Mouse (Mus musculus) cerebellum, postnatal 14 days (tissue): ENCODE measurements around the gene Lypd6b.

Source experiments
- DNase-seq, 2 experiments: peaks; one replicate each; pipeline ENCODE4 v3.0.0; 2021; ENCODE audit warnings: mixed read lengths in 2 of 2

The Lypd6b gene

DNA sequence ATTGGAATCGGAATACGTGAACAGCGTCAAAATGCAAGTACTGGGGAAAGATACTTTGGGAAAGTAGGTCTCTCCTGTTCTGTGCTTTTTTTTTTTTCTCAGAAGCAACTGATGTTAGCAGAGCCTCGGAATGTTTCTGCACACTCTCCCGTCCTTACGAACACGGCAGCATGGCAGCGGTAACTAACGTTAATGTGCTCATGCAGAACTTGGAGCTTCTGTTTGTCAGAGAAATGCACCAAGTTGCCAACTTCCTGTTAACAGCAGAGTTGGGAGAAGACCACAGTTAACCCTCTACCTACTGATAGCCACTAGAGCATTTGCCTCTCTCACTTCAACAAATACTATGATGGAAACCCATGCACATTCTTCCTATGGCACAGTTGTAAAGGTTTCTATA, 93.0 kb downstream of the Lypd6b start:
- no peak for DNase-seq

DNA sequence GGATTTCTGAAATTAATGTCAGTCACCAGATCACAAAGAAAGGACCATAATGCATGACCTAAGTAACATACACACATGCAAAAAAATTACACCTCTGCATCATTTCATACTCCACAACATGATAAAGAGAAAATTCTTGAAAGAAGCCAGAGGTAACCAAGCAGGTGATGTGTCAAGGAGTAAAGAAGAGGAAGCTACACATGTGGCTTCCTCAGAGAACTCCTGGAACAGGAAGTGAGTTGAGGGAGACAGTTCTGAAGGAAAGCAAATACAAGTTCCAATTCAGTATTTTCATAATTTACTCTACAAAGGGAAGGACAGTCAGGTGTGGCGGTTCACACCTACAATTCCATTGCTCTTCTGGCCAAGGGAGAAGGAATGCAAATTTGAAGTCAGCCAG, 93.5 kb downstream of the Lypd6b start:
- DNase-seq = no peak

DNA sequence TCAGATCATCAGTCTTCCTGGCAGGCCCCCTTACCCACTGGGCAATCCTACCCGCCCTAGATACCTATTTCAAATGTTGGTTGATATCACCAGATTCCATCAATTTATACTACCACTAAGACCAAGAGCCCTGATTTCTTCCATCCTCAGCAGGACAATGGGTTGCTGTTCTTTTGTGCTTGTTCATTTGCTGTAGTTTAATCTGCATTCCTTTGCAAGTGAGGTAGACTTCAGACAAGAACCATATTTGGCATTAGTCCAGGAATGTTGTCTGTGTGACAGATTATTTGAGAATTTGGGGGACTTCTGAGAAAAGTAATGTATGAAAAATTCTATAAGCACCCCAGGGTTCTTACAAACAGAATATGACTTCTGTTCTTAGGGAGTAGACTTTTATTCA, 95.0 kb downstream of the Lypd6b start:
- DNase-seq = no peak

DNA sequence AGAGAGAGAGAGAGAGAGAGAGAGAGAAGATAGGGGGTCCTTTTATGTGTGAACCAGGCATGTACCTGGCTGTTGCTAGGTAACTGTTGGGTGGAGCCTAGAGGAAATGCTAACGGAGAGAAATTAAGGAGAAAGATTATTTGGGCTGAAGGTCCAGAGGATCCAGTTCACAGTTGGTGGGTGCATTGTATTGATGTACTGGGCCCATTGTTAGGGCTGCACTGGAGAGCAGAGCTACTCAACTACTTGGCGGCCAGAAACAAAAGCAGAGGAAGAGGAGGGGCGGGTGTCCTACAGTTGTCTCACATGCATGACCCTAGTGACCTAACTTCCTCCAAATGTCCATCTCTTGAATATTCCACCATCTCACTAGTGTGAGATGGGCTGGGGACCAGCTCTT, 96.5 kb downstream of the Lypd6b start:
- no peak for DNase-seq

DNA sequence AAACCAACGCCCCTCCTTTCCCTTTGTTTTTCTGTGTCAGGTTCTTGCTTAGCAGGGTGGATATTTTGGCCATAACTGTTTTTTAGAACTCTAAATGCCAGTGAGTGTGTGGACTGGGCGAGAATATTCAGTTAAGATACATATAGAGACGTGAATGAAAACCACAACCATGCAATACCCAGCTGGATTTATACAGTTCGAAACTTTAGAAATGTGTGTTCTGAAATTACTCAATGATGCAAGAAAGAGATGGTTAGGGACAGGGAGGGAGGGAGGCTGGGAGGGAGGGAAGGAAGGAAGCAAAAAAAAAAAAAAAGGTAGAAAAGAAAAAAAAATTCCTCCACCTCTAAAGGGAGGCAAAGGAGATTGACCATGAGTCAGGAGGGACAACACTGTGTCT, 98.7 kb downstream of the Lypd6b start:
- no peak for DNase-seq

DNA sequence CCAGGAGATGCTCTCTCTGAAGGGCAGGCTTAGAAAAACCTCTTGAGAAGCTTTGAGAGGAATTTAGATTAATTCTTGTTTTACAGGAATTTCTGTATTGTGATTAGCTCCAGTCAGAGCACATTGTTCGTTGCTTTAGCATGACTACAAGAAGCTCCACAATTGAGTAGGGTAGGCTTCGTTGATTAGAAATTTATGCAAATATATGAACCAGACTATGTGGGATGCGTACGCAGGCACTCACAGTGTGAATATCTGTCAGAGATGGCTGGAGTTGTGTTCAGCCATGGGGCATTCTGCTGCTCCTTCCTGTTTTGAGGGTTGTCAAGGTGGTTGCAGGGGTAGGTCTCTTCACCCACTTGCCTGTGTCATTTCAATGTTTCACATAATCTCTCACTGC, 100.9 kb downstream of the Lypd6b start:
- no peak for DNase-seq

DNA sequence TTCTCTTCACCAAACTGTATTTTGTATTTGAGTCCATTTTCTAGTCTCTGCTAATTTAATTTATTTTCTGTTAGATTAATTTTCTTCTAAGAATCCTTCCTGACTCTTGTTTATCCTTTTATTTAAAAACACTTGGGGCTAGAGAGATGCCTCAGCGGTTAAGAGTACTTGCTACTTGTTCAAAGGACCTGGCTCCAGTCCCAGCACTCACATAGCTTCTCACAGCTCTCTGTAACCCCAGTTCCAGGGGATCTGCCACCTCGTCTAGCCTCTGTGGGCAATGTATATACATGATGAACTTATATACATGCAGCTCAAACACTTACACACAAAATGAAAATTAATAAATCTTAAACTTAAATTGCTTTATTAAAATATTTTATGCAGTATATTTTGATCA, 103.2 kb downstream of the Lypd6b start:
- DNase-seq = no peak

DNA sequence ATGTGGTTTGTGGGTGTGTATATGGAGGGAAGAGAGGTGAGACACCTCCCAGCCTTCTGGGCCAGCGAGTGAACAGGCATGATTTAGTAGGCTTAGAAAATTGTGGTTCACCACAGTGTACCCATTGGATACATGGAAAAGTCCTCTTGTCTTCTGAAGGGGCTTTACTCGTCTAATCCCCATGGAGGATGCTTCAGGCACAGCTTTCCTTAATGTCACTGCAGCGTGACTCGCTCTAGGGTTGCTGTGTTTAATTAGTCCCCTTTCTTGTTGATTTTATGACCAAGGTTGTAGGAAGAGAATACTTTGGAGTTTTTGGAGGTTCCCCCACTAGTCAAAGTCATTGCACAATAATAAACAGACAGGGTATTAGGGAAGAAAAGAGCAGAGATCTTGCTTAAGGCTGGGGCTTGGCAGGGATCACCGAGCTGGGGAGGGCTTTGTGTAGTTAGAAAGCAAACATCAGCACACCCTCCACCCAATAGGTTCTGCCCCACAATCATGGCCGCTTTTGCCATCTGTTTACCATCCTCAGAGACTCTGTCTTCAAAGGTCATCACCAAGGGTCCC, 122.4 kb downstream of the Lypd6b start:
- DNase-seq = no peak

DNA sequence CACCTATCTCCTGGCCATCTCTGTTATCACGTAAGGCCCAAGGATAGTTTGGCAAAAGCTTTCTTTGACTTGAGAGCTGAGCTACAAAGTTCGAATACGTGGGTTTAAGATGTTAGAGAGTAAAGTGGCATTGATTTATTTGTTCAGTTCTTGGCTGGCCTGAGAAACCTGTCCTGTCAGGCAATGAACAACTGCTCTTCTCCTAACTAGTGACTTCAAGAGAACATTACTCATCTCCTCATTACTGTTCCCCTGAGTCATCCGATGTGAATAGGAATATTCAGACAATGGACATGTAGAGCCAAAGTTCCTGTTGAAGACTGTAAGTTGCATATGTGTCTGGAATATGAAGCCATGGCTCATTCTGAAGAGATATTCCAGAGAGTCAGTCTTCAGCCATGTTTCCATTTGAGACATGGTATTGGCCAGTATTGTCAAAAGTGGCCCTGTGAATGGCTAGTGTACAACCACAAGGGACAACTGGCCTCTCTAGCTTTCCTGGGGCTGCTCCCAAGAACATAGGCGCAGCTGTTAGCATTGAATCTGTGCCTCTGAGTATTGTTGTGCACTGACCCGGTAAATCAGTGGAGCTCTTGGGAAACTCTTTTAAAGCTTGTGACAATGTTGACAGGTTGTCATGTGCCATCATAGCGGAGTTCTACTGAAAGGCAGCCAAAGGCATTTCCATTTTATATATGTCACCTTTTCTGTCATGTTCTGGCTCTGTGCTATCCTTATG, 124.0 kb downstream of the Lypd6b start:
- DNase-seq = no peak

DNA sequence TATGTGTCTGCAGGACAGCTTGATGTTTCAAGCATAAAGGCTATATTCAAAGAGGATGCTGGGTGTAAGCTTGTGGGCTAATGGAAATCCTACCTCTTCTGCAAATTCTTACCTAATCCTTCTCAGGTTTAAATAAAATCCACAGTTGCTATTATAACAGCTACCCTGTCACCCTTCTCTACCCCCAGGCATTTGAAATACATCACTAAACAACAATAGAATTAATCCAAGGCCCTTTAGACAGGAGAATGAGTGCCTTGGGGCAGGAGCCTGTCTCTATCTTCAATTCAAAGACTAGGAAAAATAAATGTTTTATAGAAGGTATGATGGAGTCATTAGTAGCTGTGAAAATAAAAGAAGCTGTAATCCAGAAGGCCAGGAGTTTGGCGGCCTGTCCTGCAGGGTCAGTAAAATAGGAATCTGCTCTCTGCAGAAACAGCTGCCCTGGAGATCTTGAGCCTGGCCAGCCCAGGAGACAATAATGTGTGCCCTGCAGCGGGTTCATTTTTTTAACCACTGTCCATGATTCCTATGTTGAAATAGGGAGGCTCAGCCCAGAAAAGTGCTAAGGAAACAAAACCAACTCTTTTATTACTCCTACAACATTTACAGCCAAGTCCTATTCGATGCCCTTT, 124.9 kb downstream of the Lypd6b start:
- DNase-seq = no peak

DNA sequence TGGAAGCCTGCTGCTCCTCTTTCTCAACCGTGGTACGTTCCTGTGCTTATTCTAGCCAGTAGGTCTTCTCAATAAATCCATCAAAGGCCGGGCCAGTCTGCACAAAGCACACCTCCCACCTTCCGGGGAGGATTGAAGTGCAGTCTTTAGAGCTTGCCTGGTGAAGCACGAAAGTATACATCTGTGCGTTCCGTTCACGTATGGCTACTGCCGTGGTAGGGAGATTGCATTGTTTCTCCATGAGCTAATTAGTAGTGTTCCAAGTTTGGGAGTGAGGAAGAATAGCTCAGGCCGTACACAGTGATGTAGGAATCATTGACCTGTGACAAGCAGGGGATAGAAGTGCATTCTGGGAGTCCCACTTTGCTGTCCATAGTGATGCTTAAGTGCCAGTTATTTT, 130.0 kb downstream of the Lypd6b start:
- DNase-seq = no peak

DNA sequence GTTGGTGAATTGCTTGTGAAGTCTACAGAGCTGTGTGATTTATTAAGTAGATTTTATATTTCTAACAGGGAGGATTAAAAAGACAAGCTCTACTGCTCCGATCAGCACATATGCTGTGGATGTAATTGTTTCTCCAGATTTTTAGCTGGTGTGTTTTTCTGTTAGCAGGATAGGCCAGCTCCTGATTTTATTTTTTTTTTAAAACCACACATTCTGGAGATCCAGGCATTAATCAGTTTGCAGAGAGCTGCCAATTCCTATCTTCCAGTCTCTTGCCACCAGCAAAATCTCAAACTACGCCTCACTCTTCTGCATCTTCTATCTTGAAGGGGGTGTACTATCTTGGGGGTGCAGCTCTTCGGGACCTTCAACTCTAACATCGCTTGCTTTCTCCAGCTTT, 130.6 kb downstream of the Lypd6b start:
- no peak for DNase-seq

DNA sequence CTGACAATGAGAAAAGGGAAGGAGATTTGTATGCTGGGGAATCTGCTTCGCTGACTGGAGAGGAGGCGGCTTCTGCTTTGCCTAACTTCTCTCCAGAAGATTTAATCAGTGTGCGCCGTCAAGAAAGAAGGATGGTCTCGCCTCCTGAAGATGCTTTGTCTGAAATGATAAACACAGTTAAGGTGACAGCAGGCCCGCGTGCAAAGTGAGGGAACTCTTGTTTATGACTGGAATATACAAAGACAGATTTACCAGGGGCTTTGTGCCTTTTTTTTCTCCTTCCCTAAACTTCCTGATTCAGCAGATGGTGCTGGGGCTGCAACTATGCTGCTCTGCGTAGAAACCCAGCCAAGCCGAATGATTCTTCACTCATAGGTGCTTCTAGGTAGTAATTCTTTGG, 131.2 kb downstream of the Lypd6b start:
- DNase-seq = no peak

DNA sequence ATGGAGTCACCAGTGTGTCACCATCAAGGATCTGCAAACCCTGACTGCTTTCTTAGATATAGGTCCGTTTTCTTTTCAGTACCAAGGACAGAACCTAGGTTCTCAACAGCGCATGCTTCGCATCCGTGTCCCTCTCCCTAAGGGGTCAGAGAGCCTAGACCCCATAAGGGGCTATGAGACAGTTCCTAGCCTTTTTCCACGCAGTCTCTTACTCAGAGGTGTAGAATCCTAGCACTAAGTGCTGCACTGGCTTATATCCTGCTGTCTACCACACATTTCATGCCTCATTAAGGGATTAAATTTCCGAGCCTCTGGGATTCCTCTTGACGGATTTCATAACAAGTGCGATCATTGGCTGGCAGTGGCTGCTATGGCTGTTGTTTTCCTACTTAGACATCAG, 134.5 kb downstream of the Lypd6b start:
- no peak for DNase-seq

DNA sequence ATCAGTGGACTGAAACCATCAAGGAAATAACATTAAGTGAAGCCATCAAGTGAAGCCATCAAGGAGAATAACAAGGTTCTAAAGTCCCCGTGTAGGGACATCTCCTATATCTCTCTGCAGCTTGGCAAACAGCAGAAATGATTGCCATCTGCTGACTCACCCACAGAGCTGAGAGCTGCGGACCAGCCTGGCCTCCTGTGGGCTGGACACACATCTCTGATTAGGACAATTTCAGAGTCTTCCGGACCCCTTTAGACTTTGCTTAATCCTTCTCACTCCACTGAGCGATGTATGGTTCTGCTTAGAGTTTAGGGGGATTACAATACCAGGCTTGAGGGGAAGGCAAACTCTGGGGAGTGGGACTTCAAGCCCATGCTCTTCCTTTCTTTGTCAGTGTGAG, 135.3 kb downstream of the Lypd6b start:
- peak in 1 of 2 experiments; percentile 19 for DNase-seq

DNA sequence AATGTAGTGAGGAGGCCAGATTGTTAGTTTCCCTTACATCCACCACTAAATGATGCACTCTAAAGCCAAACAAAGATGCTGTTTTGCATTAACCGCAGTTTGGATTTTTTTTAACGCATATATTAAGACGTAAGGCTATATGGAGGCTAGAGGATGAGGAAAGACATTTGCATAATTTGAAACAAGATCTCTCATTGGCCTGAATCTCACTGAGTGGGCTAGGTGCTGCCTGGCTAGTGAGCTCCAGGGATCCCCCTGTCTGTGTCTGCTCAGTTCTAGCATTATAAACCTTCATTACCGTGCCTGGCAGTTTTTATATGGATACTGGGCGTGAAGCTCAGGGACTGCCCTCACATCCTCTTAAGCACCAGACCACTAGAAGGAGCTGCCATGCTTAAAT, 138.7 kb downstream of the Lypd6b start:
- DNase-seq = no peak

DNA sequence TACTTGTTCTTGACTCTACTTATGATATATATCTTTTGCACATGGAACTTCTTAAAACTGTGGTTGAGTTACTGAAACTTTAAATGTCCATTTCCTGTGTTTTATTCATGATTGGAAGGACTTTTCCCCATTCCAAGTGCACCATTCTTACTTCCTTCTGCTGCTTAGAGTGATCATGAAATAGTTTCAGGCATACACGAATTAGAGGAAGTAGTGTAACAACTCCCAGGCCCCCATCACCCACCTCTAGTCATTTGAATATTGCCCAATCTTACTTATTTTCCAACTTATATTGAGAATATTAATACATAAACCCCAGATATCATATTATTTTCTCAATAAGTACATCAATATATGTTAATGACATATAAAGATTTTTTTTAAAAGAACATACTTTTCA, 139.9 kb downstream of the Lypd6b start:
- DNase-seq = no peak

DNA sequence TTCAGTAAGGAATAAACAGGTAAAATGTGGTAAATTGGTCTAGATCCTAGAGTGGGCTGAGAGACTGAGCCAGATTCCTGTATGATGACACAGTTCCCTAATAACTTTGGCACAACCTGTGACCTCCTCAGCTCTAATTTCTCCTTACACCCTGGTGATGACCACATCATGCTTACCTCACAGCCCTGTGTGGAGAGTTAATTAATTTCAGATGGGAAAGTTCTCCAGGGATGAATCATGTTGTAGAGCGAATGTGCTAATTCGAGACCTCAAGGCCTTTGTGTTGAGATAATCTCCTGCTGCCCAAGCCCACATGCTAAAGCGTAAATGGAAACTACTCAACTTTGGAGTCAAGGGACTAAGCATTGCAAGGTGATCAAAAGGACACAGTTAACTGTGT, 142.4 kb downstream of the Lypd6b start:
- DNase-seq = no peak

DNA sequence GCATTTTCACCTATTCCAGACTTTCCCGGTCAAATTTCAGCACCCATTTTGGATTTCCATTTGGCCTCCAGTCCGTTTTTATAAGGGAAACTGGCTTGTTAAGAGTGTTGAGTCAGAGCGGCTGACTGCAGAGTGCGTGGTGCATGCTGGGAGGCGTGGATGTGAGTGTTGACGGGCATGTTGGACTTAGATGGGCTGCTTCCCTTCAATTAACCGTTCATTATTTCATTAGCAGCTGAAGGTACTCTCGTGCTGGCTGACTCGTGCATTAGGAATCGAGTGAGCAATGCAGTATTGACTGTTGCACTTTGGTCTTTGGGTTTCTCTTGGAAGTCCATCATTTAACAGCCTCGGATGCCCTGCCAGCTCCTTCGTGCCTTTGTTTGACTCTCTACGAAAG, 150.1 kb downstream of the Lypd6b start:
- DNase-seq = no peak

DNA sequence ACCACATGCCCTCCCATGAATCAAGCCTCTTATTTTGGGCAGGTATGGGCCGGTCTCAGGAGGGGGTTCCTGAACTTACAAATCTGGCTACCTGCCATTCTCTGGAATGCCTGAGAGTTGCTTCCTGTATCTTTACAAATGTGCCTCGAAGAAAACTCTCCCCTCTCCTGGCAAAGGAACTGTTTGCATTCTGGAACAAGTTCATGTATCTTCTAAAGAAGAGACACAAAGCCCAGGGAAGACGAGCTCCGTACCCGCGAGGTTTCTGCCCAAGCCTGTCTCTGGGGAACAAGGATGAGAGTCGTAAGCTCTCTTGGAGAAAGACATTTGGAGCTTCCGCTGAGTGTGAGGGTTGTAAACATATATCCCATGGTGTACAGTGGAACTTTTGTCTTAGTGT, 150.8 kb downstream of the Lypd6b start:
- no peak for DNase-seq

DNA sequence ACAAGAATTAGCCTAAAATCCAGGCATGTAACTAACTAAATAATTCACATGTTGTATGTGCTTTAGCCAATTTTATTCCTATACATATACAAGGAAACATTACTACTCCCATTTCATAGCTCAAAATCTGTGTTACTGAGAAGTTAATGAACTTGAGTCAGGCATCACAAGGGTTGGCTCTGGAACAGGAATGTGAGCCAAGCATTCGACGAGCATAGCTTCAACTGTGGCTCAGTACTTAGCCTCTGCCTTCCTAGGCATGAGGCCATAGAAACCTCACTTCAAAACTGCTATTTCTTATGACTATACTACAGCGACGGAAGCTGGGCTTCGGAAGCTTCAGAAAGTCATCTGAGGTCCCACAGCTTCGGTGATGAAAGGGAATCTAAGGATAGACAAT, 152.9 kb downstream of the Lypd6b start:
- no peak for DNase-seq

DNA sequence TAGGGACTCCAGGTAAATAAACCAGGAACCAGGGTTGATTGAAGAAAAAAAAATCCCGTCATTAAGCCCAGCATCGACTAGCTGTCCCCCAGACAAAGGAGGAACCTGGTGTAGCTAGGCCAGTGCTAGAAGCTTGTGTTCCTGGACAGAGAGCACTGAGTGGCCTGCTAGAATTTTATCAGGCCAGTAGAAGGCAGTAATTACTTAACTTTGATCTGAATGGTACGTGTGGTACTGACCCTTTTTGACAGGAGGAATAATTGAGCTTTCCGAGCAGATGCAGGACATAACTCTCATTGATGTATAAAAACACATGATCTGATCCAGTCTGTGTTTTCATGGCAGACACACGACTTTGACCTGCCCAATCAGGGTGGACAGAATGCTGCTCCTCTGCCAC, 154.6 kb downstream of the Lypd6b start:
- no peak for DNase-seq

DNA sequence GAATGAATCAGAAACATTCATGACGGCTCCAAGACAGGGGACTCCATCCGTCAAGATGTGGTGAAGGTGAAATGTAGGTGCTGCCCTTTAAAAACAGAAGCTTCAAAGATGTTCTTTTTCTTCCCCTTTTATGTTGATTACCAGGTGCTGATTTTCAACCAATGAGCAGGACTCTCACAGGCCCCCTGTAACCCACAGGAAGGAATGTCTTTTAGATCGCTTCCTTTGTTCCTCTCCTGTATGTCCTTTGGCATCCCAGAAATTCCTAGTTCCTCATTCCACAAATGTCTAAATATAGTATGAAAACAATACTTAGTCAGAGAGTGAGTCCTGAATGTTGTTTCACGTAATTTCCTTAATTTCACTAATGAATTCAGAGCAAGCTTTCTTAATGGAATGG, 164.2 kb downstream of the Lypd6b start:
- no peak for DNase-seq

DNA sequence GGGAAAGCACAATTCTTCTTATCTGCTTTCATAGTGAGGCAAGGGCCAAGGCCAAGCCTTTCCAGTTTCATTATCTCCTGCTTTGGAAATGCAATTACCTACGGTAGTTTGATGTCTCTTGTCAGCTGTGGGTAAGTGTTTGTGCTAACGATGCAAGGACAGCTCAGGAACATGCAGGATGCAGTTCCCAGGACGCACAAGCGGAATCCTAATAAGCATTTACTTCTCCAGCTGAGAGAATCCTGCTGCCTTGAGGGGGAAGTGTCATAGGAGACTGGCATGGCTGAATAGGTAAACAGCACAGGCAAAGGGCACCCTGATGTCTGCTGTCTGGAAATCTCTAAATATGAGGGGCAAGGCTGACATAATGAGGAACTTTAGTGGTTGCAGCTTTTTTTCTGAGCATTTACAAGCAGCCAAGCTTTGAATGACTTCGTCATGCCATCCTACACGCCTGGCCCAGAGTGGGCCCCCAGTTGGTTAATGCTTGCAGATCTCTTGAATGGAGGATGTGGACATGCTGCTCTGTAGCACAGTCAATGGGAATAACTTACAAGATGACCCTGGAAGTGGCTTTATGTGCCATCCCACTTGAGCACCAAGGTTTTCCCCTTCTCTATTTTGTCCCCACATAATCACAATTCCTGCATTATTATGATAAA, 165.3 kb downstream of the Lypd6b start:
- DNase-seq = no peak
